Mouse (Mus musculus): ENCODE measurements at regions not wholly inside any gene's neighbourhood (a gene's known extent, or its start where the extent isn't known, plus 50 kb on each side); places are given as distances from the start of the nearest gene placed in this dataset.
"Not testable (repeated sequence)": the region's sequence is repeated elsewhere in the genome, so short reads cannot be mapped to it uniquely, and the experiment has no call there.

- no peak for DNase-seq
Observed at GRCm38 (mm10) chr17:15620746-15621694, 56.9 kb upstream of the Prdm9 start.

DNA sequence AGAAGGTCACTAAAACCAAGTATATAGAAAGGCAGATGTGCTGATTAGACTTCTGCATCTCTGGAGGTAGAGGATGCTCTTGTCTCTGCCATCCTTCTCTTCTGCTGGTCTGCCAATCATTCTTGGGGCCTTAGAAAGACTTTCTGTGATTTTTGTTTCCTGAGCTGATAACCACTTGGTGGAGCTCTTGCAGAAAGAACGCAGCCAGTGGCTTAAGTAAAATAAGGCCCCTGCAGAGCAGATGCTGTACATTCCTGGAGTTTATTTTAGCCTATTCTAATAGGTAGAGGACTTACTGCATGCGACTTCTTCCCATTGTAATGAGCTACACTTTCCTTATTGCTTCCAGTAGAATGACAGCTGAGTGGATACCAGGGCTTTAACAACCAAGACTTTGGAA, 58.8 kb upstream of the Prdm9 start:
- peak in 1 of 2 experiments; percentile 22 for DNase-seq

- no peak for DNase-seq
Observed at GRCm38 (mm10) chr17:15630792-15631191, 66.6 kb upstream of the Prdm9 start.

DNA sequence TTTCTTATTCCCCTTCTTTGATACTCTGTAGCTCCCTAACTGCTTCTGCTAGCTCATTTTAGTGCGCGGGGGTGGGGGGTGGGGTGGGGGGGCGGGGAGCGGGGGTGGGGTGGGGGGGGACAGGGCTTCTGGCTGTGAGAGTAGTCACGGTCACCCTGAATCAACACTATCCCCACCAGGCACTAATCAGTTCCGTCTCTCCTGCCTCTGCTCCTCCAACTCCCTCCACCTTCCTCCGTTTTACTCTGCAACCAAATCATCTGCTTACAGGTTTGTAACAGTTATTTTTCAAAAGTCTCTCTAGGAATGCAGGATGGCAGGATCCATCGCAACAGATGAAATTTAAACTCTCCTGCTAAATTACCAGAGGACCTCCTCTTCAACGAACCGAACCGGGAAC, 67.5 kb upstream of the Prdm9 start:
- DNase-seq, result no peak

DNA sequence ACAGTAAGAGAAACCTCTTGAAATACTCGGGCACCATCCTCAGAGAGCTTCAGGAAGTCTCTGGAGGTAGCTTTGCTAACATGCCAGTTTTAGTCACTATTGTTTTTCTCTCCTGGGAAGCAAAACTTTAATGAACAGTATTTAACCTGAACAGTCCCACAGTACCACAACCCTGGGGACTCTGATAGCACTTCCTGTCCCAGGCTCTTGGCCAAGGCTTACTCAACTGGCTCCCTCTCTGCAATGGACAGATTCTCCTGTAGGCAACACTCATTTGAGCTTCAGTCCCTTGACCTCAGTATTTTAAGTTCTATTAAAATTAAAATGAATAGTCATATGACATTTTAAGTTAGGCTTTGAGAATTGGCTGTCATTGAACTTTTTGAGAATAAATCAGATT, 67.9 kb upstream of the Prdm9 start:
- DNase-seq, result no peak

- not testable (repeated sequence) for DNase-seq
Observed at GRCm38 (mm10) chr17:15639111-15639865, 65.5 kb upstream of the Chd1 start.

GRCm38 (mm10) chr17:15640776-15641175, 64.0 kb upstream of the Chd1 start:
- no peak for DNase-seq

GRCm38 (mm10) chr17:15641764-15642163, 63.0 kb upstream of the Chd1 start:
- DNase-seq, result no peak

DNA sequence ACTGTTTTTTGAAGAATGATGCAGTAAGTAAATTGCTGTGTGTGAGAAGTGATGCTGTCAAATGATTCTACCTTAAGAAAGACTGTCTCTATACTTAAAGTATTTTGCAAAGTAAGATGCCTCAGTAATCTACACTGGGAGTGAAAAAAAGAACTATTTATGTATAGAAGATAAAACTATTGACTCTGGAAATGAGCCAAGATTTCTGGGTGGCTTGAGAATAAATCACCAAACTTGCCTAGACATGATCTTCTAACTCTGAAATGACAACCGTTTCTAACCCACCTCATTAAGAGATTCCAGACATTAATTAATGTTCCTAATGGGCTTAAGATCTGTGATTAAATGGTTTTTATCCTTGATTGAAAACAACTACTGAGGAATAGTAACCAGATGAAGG, 58.0 kb upstream of the Chd1 start:
- DNase-seq, result no peak

DNA sequence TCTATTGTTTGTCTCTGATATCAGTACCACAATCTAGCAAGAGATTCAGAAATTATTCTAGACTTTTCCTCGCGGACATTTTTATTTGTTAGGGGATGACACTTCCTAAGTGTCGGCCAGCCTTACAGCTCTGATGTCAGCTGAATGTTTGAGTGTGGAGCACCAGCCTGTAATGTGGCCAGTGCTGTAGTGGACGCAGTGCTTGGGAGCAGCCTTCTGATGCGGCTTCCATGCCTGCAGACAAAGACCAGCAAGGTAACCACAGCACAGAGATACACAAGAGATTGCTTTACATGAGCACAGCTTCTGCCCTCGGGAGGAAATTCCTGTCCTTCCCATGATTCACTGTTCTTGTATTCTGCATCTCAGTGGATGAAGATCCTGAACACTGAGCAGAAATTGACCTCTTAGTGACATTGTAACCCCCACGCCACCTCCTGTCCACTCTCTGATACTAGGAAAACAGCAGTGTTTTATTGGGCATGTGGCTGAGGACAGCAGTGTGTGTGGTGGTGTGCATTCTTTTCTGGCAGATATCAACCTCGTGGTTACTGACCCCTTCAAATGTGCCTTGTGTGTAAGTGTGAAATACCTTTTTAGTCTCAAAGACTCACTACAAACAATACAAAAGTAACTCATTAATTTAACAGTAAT, 54.6 kb upstream of the Chd1 start:
- DNase-seq, result no peak

DNA sequence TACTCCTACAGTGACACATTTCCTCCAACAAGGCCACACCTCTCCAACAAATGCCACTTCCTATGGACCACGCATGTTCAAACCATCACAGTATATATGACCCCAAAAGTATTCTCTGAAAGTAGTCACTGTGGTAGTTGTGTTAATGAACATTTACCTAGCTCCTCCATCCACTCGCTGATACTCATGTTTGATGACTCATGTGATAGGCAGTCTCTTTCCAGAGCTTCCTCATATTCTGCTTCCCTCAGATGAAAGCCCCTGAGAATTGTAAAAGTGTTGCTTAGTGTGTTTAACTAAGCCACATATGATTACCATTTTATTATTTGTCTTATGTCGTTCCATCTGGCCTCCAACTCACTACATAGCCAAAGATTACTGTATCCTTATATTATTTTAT, 52.9 kb upstream of the Chd1 start:
- no peak for DNase-seq
